Mouse (Mus musculus): ENCODE measurements around the gene Tenm2. TPM values are rescaled to one million over a fixed set of nuclear protein-coding genes. Genes with fewer than 3 reads are reported as not detected.

Gene Tenm2
- polyA plus RNA-seq, 1 experiment from 2014 or later, result 0.03 TPM

DNA sequence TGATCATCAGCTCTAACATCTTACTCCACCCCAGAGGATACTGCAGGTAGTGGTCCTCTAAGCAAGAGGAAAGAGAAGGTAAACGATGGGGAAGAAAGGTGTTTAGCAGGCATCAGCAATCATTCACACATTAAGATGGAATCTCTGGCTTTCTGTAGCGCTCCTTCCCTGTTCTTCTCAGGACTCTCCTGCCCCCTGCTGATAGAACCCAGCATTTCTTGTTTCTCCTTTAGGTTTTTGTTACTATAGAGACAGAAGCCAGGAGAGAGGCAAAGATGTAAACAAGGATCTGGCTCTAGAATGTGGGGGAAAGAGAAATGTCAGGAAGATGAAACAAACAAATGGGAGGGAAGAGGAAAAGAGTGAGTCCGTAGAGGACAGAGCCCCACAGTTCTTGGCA, 49.6 kb downstream of the Tenm2 start:
- no peak overlapping the region for H3K4me2 ChIP-seq
- ATAC-seq (ENCODE audit: insufficient read depth), result no peak
- no peaks in the 10 kb centered on the region for H3K27me3 ChIP-seq
- H3K4me3 ChIP-seq (replicated peaks), result no peak overlapping the region
- no peaks in the 10 kb centered on the region for H3K36me3 ChIP-seq (replicated peaks)
- H3K4me1 ChIP-seq (replicated peaks), result no peaks in the 10 kb centered on the region
- H3K9me3 ChIP-seq (replicated peaks), result no peaks in the 10 kb centered on the region
- no peak overlapping the region for H3K9ac ChIP-seq
- H3K27ac ChIP-seq (replicated peaks), result no peak overlapping the region
- WGBS (ENCODE audit: insufficient replicate concordance), result 16% methylated on average over 3 of the region's 3 CpGs

DNA sequence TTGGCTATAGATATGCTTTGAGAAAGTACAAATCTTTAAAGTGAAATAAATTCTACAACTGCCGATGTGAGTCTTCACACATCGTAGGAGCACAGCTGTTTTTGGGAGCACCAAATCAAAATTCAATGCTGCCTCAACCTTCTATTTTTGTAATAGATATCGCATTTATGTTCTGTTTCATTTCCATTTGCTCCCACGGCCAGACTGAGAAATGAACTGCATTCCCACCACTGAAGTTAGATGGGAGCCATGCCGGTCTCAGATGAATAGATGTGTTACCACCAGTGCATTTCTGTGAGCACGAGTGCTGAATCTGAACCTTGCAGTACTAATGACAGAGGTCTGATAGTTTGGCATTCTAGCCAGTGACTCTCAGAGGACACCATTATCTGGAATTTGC, 58.3 kb downstream of the Tenm2 start:
- Histone ChIP-seq H3K4me3 (replicated peaks) (no peak overlapping the region), H3K4me2 (no peak overlapping the region), H3K9me3 (replicated peaks) (no peaks in the 10 kb centered on the region), H3K9ac (no peak overlapping the region), H3K4me1 (replicated peaks) (no peaks in the 10 kb centered on the region), H3K27me3 (no peaks in the 10 kb centered on the region), H3K27ac (replicated peaks) (no peak overlapping the region), H3K36me3 (replicated peaks) (no peaks in the 10 kb centered on the region)
- ATAC-seq (ENCODE audit: insufficient read depth), result no peak
- 72% methylated on average over 6 of the region's 6 CpGs for WGBS (ENCODE audit: insufficient replicate concordance)

DNA sequence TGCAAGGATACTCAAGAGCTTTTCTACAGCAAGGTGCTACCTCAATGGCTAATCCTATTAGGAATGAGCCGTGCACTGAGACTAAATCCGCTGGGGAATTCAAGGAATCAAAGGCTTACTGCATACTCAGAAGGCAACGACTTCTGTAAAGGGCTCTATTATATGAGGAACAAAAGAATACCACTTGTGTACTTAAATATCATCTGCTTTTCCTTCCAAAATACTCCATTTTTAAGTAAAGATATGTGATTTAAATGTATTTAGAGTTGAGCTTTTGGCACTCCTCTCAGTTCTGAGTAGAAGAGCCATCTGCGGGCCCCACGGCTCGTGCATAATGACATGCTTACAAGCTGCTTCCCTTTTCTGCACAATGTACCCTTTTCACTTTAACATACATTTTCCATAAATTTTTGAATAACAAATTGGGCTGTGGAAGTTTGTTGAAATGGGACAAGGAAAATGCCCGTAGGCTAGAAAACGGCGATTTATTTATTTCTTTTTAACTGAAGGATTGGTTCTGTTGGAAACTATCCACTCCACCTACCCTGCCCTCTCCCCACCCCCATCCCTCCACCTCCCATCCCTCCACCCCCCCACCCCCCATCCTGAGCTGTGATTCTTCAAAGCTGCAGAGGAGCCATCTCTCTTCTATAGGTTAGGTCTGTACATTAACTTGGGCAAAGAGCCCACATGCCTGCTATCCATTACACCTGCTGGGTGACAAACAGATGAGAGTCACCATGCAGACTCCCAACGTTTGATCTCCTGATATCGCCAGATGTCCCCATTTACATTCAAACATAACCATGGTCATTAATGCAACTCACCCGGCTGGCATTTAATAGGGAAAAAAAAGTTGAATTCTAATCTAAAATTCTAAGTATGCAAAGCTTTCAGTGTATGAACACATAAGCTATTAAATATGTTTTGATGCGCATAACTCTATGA, 81.6 kb downstream of the Tenm2 start:
- H3K9me3 ChIP-seq (replicated peaks), result no peaks in the 10 kb centered on the region
- H3K4me2 ChIP-seq, result no peak overlapping the region
- no peaks in the 10 kb centered on the region for H3K27me3 ChIP-seq
- 40% methylated on average over 13 of the region's 13 CpGs for WGBS (ENCODE audit: insufficient replicate concordance)
- no peaks in the 10 kb centered on the region for H3K4me1 ChIP-seq (replicated peaks)
- H3K4me3 ChIP-seq (replicated peaks), result no peak overlapping the region
- no peak overlapping the region for H3K9ac ChIP-seq
- no peak overlapping the region for H3K27ac ChIP-seq (replicated peaks)
- no peaks in the 10 kb centered on the region for H3K36me3 ChIP-seq (replicated peaks)
- no peak for ATAC-seq (ENCODE audit: insufficient read depth)

DNA sequence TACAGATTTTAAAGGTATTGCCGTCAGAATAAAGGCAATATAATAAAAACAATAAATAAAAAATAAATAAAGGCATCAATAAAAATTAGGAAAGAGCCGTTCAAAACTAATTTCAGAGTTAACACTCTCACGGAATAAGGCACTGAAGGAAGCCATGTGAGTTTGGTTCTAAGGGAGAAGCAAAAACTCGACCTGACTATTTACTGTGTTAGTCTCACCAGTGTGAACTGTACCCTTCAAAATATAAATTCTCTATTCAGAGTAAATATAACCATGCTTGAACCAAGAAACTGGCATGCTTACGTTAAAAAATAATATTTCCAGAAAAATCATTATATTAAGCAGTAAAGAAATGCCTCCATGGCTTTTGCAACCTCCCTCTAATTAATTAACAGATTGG, 82.4 kb downstream of the Tenm2 start:
- Histone ChIP-seq H3K27me3 (no peaks in the 10 kb centered on the region), H3K36me3 (replicated peaks) (no peaks in the 10 kb centered on the region), H3K4me2 (no peak overlapping the region), H3K9ac (no peak overlapping the region), H3K27ac (replicated peaks) (no peak overlapping the region), H3K4me1 (replicated peaks) (no peaks in the 10 kb centered on the region), H3K9me3 (replicated peaks) (no peaks in the 10 kb centered on the region), H3K4me3 (replicated peaks) (no peak overlapping the region)
- 48% methylated on average over 5 of the region's 5 CpGs for WGBS (ENCODE audit: insufficient replicate concordance)
- ATAC-seq (ENCODE audit: insufficient read depth), result no peak

DNA sequence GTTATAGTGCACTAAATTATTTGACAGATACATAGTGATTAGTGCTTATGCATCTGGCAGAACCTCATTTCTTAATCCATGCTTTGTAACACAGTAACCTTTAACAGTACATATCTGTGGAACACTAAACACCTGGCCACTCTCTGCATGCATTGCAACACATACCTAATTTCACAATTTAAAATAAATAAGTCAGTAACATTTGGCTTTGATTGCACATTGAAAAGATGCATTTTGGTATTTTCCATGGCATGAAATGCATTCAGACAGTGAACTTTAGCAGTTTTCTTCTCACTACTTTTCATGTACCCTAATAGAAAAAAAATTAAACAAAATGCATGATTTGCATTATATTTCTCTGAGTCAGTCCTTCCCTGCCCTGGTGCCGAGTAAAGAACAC, 85.8 kb downstream of the Tenm2 start:
- no peaks in the 10 kb centered on the region for H3K9me3 ChIP-seq (replicated peaks)
- no peak overlapping the region for H3K27ac ChIP-seq (replicated peaks)
- ATAC-seq (ENCODE audit: insufficient read depth), result no peak
- no peaks in the 10 kb centered on the region for H3K36me3 ChIP-seq (replicated peaks)
- WGBS (ENCODE audit: insufficient replicate concordance), result 50% methylated on average over 1 of the region's 1 CpGs
- H3K27me3 ChIP-seq, result no peaks in the 10 kb centered on the region
- no peak overlapping the region for H3K4me2 ChIP-seq
- H3K4me1 ChIP-seq (replicated peaks), result no peaks in the 10 kb centered on the region
- no peak overlapping the region for H3K4me3 ChIP-seq (replicated peaks)
- no peak overlapping the region for H3K9ac ChIP-seq

DNA sequence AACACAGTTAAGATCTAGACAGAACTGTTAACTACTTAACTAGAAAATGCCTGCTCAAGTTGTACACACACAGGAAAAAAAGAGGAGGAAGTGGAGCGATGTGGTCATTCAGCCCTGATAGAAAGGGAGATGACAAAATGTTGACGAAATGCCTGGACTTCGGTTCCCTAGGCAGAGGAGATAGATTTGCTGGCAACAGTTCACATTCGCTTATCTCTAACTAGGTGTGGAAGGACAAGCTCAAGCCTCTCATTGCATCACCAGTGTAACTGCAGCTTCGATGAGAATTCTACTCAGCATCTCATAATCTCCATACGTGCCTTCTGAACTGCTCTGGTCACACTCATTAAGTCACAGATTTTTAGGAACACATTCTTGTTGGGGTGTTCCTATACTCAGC, 91.8 kb downstream of the Tenm2 start:
- Histone ChIP-seq H3K4me2 (no peak overlapping the region), H3K9me3 (replicated peaks) (no peaks in the 10 kb centered on the region), H3K4me1 (replicated peaks) (no peaks in the 10 kb centered on the region), H3K36me3 (replicated peaks) (no peaks in the 10 kb centered on the region), H3K27ac (replicated peaks) (no peak overlapping the region), H3K4me3 (replicated peaks) (no peak overlapping the region), H3K9ac (no peak overlapping the region), H3K27me3 (no peaks in the 10 kb centered on the region)
- ATAC-seq (ENCODE audit: insufficient read depth), result no peak
- 42% methylated on average over 6 of the region's 6 CpGs for WGBS (ENCODE audit: insufficient replicate concordance)

DNA sequence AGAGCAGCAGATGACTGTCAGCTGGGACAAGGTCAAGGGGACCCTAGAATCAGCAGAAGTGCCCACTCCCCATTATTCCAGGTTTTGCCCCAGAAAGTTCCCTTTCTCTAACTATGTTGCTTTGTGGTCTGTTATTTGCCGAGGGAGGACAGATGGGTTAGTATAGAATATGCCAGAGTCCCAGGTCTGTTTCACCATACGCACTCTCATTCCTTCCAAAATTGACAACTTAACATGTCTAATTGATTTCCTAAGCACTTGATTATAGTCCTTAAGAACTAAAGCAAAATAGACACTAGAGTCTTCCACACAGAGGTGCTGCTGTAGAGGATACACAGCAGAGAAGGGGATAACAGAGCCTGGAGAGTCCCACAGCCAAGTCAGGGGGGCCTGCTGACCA, 92.3 kb downstream of the Tenm2 start:
- Histone ChIP-seq H3K9me3 (replicated peaks) (no peaks in the 10 kb centered on the region), H3K9ac (no peak overlapping the region), H3K27me3 (no peaks in the 10 kb centered on the region), H3K36me3 (replicated peaks) (no peaks in the 10 kb centered on the region), H3K27ac (replicated peaks) (no peak overlapping the region), H3K4me3 (replicated peaks) (no peak overlapping the region), H3K4me1 (replicated peaks) (no peaks in the 10 kb centered on the region), H3K4me2 (no peak overlapping the region)
- ATAC-seq (ENCODE audit: insufficient read depth), result no peak
- 62% methylated on average over 2 of the region's 2 CpGs for WGBS (ENCODE audit: insufficient replicate concordance)

DNA sequence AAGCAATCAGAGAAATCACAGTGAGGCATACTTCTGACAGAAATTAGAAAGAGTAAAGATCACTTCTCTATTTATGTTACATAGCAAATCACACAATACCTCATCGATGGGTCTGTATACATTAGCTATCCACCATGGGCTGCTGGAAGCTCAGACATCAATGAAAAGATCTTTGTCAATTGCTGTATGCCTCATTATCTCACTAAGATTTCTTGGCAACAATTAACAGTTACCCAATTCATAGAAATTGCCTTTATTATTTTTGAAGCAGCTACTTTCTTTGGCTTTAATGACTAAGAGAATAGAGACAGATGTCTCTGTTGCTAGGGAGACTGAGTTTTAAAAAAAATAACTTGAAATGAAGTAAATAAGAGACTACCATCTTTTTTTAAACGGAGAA, 106.9 kb downstream of the Tenm2 start:
- Histone ChIP-seq H3K4me3 (replicated peaks) (no peak overlapping the region), H3K9me3 (replicated peaks) (no peaks in the 10 kb centered on the region), H3K27me3 (no peaks in the 10 kb centered on the region), H3K4me1 (replicated peaks) (no peaks in the 10 kb centered on the region), H3K27ac (replicated peaks) (no peak overlapping the region), H3K9ac (no peak overlapping the region), H3K4me2 (no peak overlapping the region), H3K36me3 (replicated peaks) (no peaks in the 10 kb centered on the region)
- no peak for ATAC-seq (ENCODE audit: insufficient read depth)
- WGBS (ENCODE audit: insufficient replicate concordance), result 52% methylated on average over 2 of the region's 2 CpGs

DNA sequence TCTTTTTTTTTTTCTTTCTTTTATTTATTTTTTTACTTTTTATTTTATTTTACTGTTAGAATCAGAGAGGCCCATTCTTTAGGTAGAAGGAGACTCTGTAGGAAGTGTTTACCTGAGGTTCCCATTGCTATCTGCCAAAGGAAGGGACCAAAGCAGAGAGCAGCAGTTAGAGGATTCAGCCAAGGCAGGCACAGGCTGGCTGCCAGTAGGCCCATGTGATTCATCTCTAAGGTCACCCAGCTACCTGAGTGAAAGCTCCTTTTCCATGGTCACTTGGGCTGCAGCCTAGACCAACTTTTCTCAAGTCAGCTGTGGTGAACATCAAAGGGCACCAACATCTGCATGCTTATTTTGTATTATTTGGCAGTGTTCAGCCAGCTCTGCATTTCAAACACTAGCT, 117.7 kb downstream of the Tenm2 start:
- H3K4me3 ChIP-seq (replicated peaks), result no peak overlapping the region
- no peak for ATAC-seq (ENCODE audit: insufficient read depth)

DNA sequence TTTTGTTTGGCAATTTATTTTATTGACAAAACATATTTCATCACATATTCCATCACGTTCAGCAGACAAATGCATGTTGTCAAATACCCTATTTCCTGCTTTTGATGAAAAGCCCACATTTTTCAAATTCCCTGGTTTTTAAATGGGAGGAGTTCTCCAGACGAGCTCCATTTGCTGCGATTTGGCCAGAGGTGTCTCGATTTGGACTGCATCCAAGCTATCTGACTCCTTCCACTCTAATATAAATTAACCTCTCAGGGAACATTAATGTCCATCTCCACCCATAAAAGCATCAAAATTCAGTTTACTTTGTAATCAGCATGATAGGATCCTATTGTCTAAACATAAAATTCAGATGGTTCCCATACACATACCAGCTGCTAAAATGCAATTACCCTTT, 120.6 kb downstream of the Tenm2 start:
- Histone ChIP-seq H3K36me3 (replicated peaks) (no peaks in the 10 kb centered on the region), H3K27ac (replicated peaks) (no peak overlapping the region), H3K27me3 (no peaks in the 10 kb centered on the region), H3K9me3 (replicated peaks) (no peaks in the 10 kb centered on the region), H3K4me2 (no peak overlapping the region), H3K4me1 (replicated peaks) (no peaks in the 10 kb centered on the region), H3K9ac (no peak overlapping the region), H3K4me3 (replicated peaks) (no peak overlapping the region)
- WGBS (ENCODE audit: insufficient replicate concordance), result 52% methylated on average over 4 of the region's 4 CpGs
- ATAC-seq (ENCODE audit: insufficient read depth), result no peak

More for the DNA sequence above, 117.7 kb downstream of the Tenm2 start:
- Histone ChIP-seq H3K27ac (replicated peaks) (no peak overlapping the region), H3K9me3 (replicated peaks) (no peaks in the 10 kb centered on the region), H3K4me1 (replicated peaks) (no peaks in the 10 kb centered on the region), H3K9ac (no peak overlapping the region), H3K27me3 (no peaks in the 10 kb centered on the region), H3K36me3 (replicated peaks) (no peaks in the 10 kb centered on the region), H3K4me2 (no peak overlapping the region)

DNA sequence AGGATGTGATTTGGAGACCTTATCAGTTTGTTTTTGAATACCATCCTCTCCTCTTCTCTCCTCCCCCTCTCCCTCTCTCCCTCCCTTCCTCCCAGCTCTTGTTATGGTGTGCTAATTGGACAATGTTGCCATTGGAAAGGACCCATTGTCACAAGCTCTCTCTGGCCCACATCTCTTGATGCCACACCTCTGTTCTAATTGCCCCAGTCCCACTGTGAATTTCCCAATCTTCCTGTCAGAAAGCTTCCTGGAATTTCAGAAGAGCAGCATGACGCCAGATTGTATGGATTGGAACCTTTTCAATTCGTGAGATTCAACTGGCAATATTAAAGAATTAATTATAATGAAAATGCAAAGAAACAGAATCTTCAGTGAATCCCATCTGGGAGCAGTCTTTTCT, 128.7 kb downstream of the Tenm2 start:
- H3K9ac ChIP-seq, result no peak overlapping the region
- H3K27me3 ChIP-seq, result no peaks in the 10 kb centered on the region
- no peaks in the 10 kb centered on the region for H3K4me1 ChIP-seq (replicated peaks)
- no peak overlapping the region for H3K4me3 ChIP-seq (replicated peaks)
- ATAC-seq (ENCODE audit: insufficient read depth), result no peak
- no peaks in the 10 kb centered on the region for H3K9me3 ChIP-seq (replicated peaks)
- 38% methylated on average over 2 of the region's 2 CpGs for WGBS (ENCODE audit: insufficient replicate concordance)
- no peak overlapping the region for H3K27ac ChIP-seq (replicated peaks)
- no peaks in the 10 kb centered on the region for H3K36me3 ChIP-seq (replicated peaks)
- no peak overlapping the region for H3K4me2 ChIP-seq

DNA sequence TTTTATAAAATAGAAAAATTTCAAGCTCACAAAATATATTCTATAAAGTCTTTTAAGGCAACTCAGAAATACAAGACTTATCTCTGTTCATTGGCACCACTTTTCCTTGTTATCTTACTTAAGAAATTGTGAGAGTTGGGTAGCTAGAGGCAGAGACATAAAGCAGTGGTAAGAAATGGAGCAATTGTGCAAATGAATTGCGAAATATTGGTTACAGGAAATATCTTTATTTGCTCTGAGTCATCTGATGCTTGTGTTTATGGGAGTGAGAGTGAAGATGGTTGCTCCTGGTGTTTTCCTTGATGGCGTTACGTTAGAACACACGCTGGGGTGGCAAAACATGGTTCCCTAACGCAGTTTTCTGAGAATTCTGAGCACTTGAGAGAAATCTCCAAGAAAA, 156.4 kb downstream of the Tenm2 start:
- Histone ChIP-seq H3K9ac (no peak overlapping the region), H3K4me3 (replicated peaks) (no peak overlapping the region), H3K36me3 (replicated peaks) (no peaks in the 10 kb centered on the region), H3K4me1 (replicated peaks) (no peaks in the 10 kb centered on the region), H3K4me2 (no peak overlapping the region), H3K27ac (replicated peaks) (no peak overlapping the region), H3K27me3 (no peaks in the 10 kb centered on the region), H3K9me3 (replicated peaks) (no peaks in the 10 kb centered on the region)
- 53% methylated on average over 5 of the region's 5 CpGs for WGBS (ENCODE audit: insufficient replicate concordance)
- ATAC-seq (ENCODE audit: insufficient read depth), result no peak
